Mouse (Mus musculus) brain, embryonic 14.5 days (tissue): Measurements from ENCODE around the gene Hmga1.

Source experiments
- CTCF ChIP-seq: fragments of 200-500 bp; IDR thresholded peaks from 2 replicates; pipeline ENCODE4 v1.5.1; 2012; ENCODE audit warnings: inconsistent platforms, mild to moderate bottlenecking, moderate library complexity, borderline replicate concordance; ENCODE audit not compliant: insufficient read depth, insufficient read length; ENCODE audit errors: extremely low read depth
- POLR2A ChIP-seq: fragments of 200-500 bp; IDR thresholded peaks from 2 replicates; pipeline ENCODE4 v1.6.1; 2012; ENCODE audit warnings: mild to moderate bottlenecking, inconsistent platforms, borderline replicate concordance; ENCODE audit not compliant: poor library complexity, insufficient read depth, insufficient read length, severe bottlenecking; ENCODE audit errors: extremely low read depth

- TF ChIP-seq CTCF, result no peak
- TF ChIP-seq POLR2A, result no peak
Measured at GRCm38 (mm10) chr17:27571315-27571714, 15.0 kb downstream of the Hmga1 start.
